Mouse (Mus musculus) ES-E14 (cell line): ENCODE measurements at regions not wholly inside any gene's neighbourhood (a gene's known extent, or its start where the extent isn't known, plus 50 kb on each side); places are given as distances from the start of the nearest gene placed in this dataset.

Experiments
- CHD2 ChIP-seq: IDR thresholded peaks from 2 replicates; pipeline ENCODE4 v1.6.1; 2014; ENCODE audit warnings: mild to moderate bottlenecking, low read depth, low read length, inconsistent platforms
- HCFC1 ChIP-seq: IDR thresholded peaks from 2 replicates; pipeline ENCODE4 v1.6.1; 2012; ENCODE audit warnings: low read length, inconsistent platforms, borderline replicate concordance; ENCODE audit not compliant: insufficient read depth
- MAFK ChIP-seq: IDR thresholded peaks from 2 replicates; pipeline ENCODE4 v1.6.1; 2014; ENCODE audit warnings: mild to moderate bottlenecking, low read depth, low read length, inconsistent platforms; ENCODE audit not compliant: insufficient read depth
- ZC3H11A ChIP-seq: IDR thresholded peaks from 2 replicates; pipeline ENCODE4 v1.6.1; 2012; ENCODE audit warnings: low read depth, mild to moderate bottlenecking, inconsistent platforms, low read length, borderline replicate concordance
- ZNF384 ChIP-seq: IDR thresholded peaks from 2 replicates; pipeline ENCODE4 v1.6.1; 2012; ENCODE audit warnings: low read depth, low read length, inconsistent platforms

- TF ChIP-seq MAFK (no peak), ZC3H11A (no peak), HCFC1 (no peak), CHD2 (no peak), ZNF384 (no peak)
Measured at GRCm38 (mm10) chr13:101851329-101851728, 83.3 kb upstream of the Pik3r1 start.
